Mouse (Mus musculus): ENCODE data around the gene Insyn1. TPM values are rescaled to one million over a fixed set of nuclear protein-coding genes. Genes with fewer than 3 reads are reported as not detected.

Gene Insyn1
- polyA plus RNA-seq, 1 experiment = 45.2 TPM

- DNase-seq (ENCODE audit: low read depth) = no peak
- no peak for TF ChIP-seq POLR2A (IDR thresholded peaks at IDR 0.05; ENCODE audit: borderline replicate concordance, extremely low read depth, insufficient read depth, insufficient read length, poor library complexity, severe bottlenecking)
Measured at GRCm38 (mm10) chr9:58517866-58518750, 29.7 kb downstream of the Insyn1 start.

GRCm38 (mm10) chr9:58519953-58520352, 31.6 kb downstream of the Insyn1 start:
- no peak for DNase-seq (ENCODE audit: low read depth)
- TF ChIP-seq CTCF (IDR thresholded peaks at IDR 0.05; ENCODE audit: borderline replicate concordance, extremely low read depth, insufficient read depth, insufficient read length) (no peak), POLR2A (IDR thresholded peaks at IDR 0.05; ENCODE audit: borderline replicate concordance, extremely low read depth, insufficient read depth, insufficient read length, poor library complexity, severe bottlenecking) (no peak)

GRCm38 (mm10) chr9:58520816-58521581, 32.6 kb downstream of the Insyn1 start:
- TF ChIP-seq CTCF (IDR thresholded peaks at IDR 0.05; ENCODE audit: borderline replicate concordance, extremely low read depth, insufficient read depth, insufficient read length) (no peak), POLR2A (IDR thresholded peaks at IDR 0.05; ENCODE audit: borderline replicate concordance, extremely low read depth, insufficient read depth, insufficient read length, poor library complexity, severe bottlenecking) (no peak)
- no peak for DNase-seq (ENCODE audit: low read depth)

GRCm38 (mm10) chr9:58521883-58522423, 33.5 kb downstream of the Insyn1 start:
- TF ChIP-seq POLR2A (IDR thresholded peaks at IDR 0.05; ENCODE audit: borderline replicate concordance, extremely low read depth, insufficient read depth, insufficient read length, poor library complexity, severe bottlenecking) = no peak
- TF ChIP-seq CTCF (IDR thresholded peaks at IDR 0.05; ENCODE audit: borderline replicate concordance, extremely low read depth, insufficient read depth, insufficient read length) = no peak
- no peak for DNase-seq (ENCODE audit: low read depth)

- no peak for DNase-seq (ENCODE audit: low read depth)
- TF ChIP-seq CTCF (IDR thresholded peaks at IDR 0.05; ENCODE audit: borderline replicate concordance, extremely low read depth, insufficient read depth, insufficient read length) (no peak), POLR2A (IDR thresholded peaks at IDR 0.05; ENCODE audit: borderline replicate concordance, extremely low read depth, insufficient read depth, insufficient read length, poor library complexity, severe bottlenecking) (no peak)
Measured at GRCm38 (mm10) chr9:58525108-58525507, 36.7 kb downstream of the Insyn1 start.

- TF ChIP-seq CTCF (IDR thresholded peaks at IDR 0.05; ENCODE audit: borderline replicate concordance, extremely low read depth, insufficient read depth, insufficient read length) (no peak), POLR2A (IDR thresholded peaks at IDR 0.05; ENCODE audit: borderline replicate concordance, extremely low read depth, insufficient read depth, insufficient read length, poor library complexity, severe bottlenecking) (no peak)
- no peak for DNase-seq (ENCODE audit: low read depth)
Measured at GRCm38 (mm10) chr9:58527841-58528240, 39.4 kb downstream of the Insyn1 start.

- TF ChIP-seq POLR2A (IDR thresholded peaks at IDR 0.05; ENCODE audit: borderline replicate concordance, extremely low read depth, insufficient read depth, insufficient read length, poor library complexity, severe bottlenecking) = no peak
- no peak for TF ChIP-seq CTCF (IDR thresholded peaks at IDR 0.05; ENCODE audit: borderline replicate concordance, extremely low read depth, insufficient read depth, insufficient read length)
- no peak for DNase-seq (ENCODE audit: low read depth)
Measured at GRCm38 (mm10) chr9:58530407-58530806, 42.0 kb downstream of the Insyn1 start.

GRCm38 (mm10) chr9:58532236-58532635, 43.8 kb downstream of the Insyn1 start:
- DNase-seq (ENCODE audit: low read depth) = no peak
- TF ChIP-seq POLR2A (IDR thresholded peaks at IDR 0.05; ENCODE audit: borderline replicate concordance, extremely low read depth, insufficient read depth, insufficient read length, poor library complexity, severe bottlenecking) (no peak), CTCF (IDR thresholded peaks at IDR 0.05; ENCODE audit: borderline replicate concordance, extremely low read depth, insufficient read depth, insufficient read length) (no peak)

GRCm38 (mm10) chr9:58533322-58533721, 44.9 kb downstream of the Insyn1 start:
- TF ChIP-seq POLR2A (IDR thresholded peaks at IDR 0.05; ENCODE audit: borderline replicate concordance, extremely low read depth, insufficient read depth, insufficient read length, poor library complexity, severe bottlenecking) (no peak), CTCF (IDR thresholded peaks at IDR 0.05; ENCODE audit: borderline replicate concordance, extremely low read depth, insufficient read depth, insufficient read length) (no peak)
- DNase-seq (ENCODE audit: low read depth) = no peak

- peak; percentile 81 for DNase-seq (ENCODE audit: low read depth)
- peak; percentile 73; the same call in 1 of the 2 replicates for TF ChIP-seq CTCF (IDR thresholded peaks at IDR 0.05; ENCODE audit: borderline replicate concordance, extremely low read depth, insufficient read depth, insufficient read length)
- TF ChIP-seq POLR2A (IDR thresholded peaks at IDR 0.05; ENCODE audit: borderline replicate concordance, extremely low read depth, insufficient read depth, insufficient read length, poor library complexity, severe bottlenecking) = no peak
Measured at GRCm38 (mm10) chr9:58534766-58535165, 46.4 kb downstream of the Insyn1 start.

- TF ChIP-seq POLR2A (IDR thresholded peaks at IDR 0.05; ENCODE audit: borderline replicate concordance, extremely low read depth, insufficient read depth, insufficient read length, poor library complexity, severe bottlenecking) = no peak
- TF ChIP-seq CTCF (IDR thresholded peaks at IDR 0.05; ENCODE audit: borderline replicate concordance, extremely low read depth, insufficient read depth, insufficient read length) = peak; percentile 82
- peak; percentile 80 for DNase-seq (ENCODE audit: low read depth)
Measured at GRCm38 (mm10) chr9:58535447-58536134, 47.2 kb downstream of the Insyn1 start.

Measured in brain, embryonic 14.5 days (tissue).